Mouse (Mus musculus) left cerebral cortex, adult 2 months (tissue): ENCODE results near the gene Gm2696. TPM values are rescaled to one million over a fixed set of nuclear protein-coding genes. Genes with fewer than 3 reads are reported as not detected.

Source experiments
- DNase-seq, 2 experiments: peaks; one replicate each; pipeline ENCODE4 v3.0.0; 2021 to 2022; ENCODE audit warnings: low spot score in 2 of 2, mixed read lengths in 1 of 2; ENCODE audit errors: extremely low spot score in 1 of 2
- H3K27ac ChIP-seq: fragments of 200-600 bp; 2 replicates; pipeline ENCODE4 v1.8.1; 2022
- H3K4me3 ChIP-seq: fragments of 200-600 bp; 2 replicates; pipeline ENCODE4 v1.8.1; 2022
- CTCF ChIP-seq: fragments of 200-600 bp; IDR thresholded peaks from 2 replicates; pipeline ENCODE4 v1.8.1; 2022; ENCODE audit warnings: antibody characterized with exemption, mild to moderate bottlenecking, moderate library complexity
- intact Hi-C: fragments of 180-260 bp; cut with DNase I; formaldehyde crosslinking; loops from one replicate; pipeline ENCODE4 v1.15.1; 2025
- total RNA-seq, 2 experiments: library from RNA; stranded (reverse); gene quantifications; 2 replicates each; pipeline ENCODE4 v1.2.3; 2021

Gene Gm2696
- total RNA-seq, 2 experiments from 2014 or later: not detected

- no peak for TF ChIP-seq CTCF
- DNase-seq: no peak
- intact Hi-C loops: loop anchor here (5.0 kb wide), 1 partner anchor 63 kb away; the partner anchor contains the start of gene Gm3285
- Histone ChIP-seq H3K27ac (no peak within 1 kb of the TSS), H3K4me3 (no peak within 1 kb of the TSS)
These were observed 15.5 kb upstream of the Gm2696 start, which contains the start of gene Gm19668 for GRCm38 (mm10) chr10:77798921-77799508. TSS of gene Gm19668 (minus strand) at chr10:77799133.

GRCm38 (mm10) chr10:77804095-77804494 lies 10.4 kb upstream of the Gm2696 start:
- TF ChIP-seq CTCF: no peak

GRCm38 (mm10) chr10:77811743-77812142 lies 2.7 kb upstream of the Gm2696 start, which contains the start of gene Gm9507:
TSS of gene Gm9507 (minus strand) at chr10:77811843.
- DNase-seq: no peak
- TF ChIP-seq CTCF: no peak
- no peak within 1 kb of the TSS for H3K4me3 ChIP-seq
- intact Hi-C loops: no loop called here
- H3K27ac ChIP-seq: no peak within 1 kb of the TSS

More at GRCm38 (mm10) chr10:77804095-77804494, 10.4 kb upstream of the Gm2696 start:
- Histone ChIP-seq H3K27ac (no peak overlapping the region), H3K4me3 (no peak overlapping the region)
- no peak for DNase-seq
- intact Hi-C loops: no loop called here

GRCm38 (mm10) chr10:77815514-77815913 lies 1.0 kb downstream of the Gm2696 start:
- intact Hi-C loops: no loop called here
- peak; percentile 52 for TF ChIP-seq CTCF
- no peak overlapping the region for H3K4me3 ChIP-seq
- peak in 1 of 2 experiments; percentile 21 for DNase-seq
- no peak overlapping the region for H3K27ac ChIP-seq

- Histone ChIP-seq H3K4me3 (no peak overlapping the region), H3K27ac (no peak overlapping the region)
- no peak for TF ChIP-seq CTCF
- intact Hi-C loops: no loop called here
- DNase-seq: no peak
These were observed 4.0 kb downstream of the Gm2696 start for GRCm38 (mm10) chr10:77818523-77818922.

GRCm38 (mm10) chr10:77819203-77819602 lies 4.7 kb downstream of the Gm2696 start:
- TF ChIP-seq CTCF: no peak
- DNase-seq: no peak
- Histone ChIP-seq H3K4me3 (no peak overlapping the region), H3K27ac (no peak overlapping the region)
- intact Hi-C loops: no loop called here

GRCm38 (mm10) chr10:77826951-77827350 lies 12.5 kb downstream of the Gm2696 start, which contains the start of gene Krtap10-4:
TSS of gene Krtap10-4 (minus strand) at chr10:77827095.
- no peak within 1 kb of the TSS for H3K27ac ChIP-seq
- DNase-seq: no peak
- H3K4me3 ChIP-seq: no peak within 1 kb of the TSS
- no peak for TF ChIP-seq CTCF
- intact Hi-C loops: no loop called here

GRCm38 (mm10) chr10:77835647-77836046 lies 21.2 kb downstream of the Gm2696 start, which contains the start of gene Krtap10-10:
TSS of gene Krtap10-10 (plus strand) at chr10:77835947.
- TF ChIP-seq CTCF: no peak
- Histone ChIP-seq H3K27ac (no peak within 1 kb of the TSS), H3K4me3 (no peak within 1 kb of the TSS)
- intact Hi-C loops: no loop called here
- peak; percentile 13 to 22 for DNase-seq

- Histone ChIP-seq H3K4me3 (no peak overlapping the region), H3K27ac (no peak overlapping the region)
- intact Hi-C loops: no loop called here
- no peak for DNase-seq
- no peak for TF ChIP-seq CTCF
These were observed 24.5 kb downstream of the Gm2696 start for GRCm38 (mm10) chr10:77839006-77839405.

- no peak for TF ChIP-seq CTCF
- DNase-seq: no peak
- H3K27ac ChIP-seq: no peak within 1 kb of the TSS
- H3K4me3 ChIP-seq: no peak within 1 kb of the TSS
- intact Hi-C loops: no loop called here
These were observed 32.0 kb downstream of the Gm2696 start, which contains the start of gene Gm36176 for GRCm38 (mm10) chr10:77846503-77846902. TSS of gene Gm36176 (plus strand) at chr10:77846803.

- no peak for DNase-seq
- H3K27ac ChIP-seq: no peak overlapping the region
- TF ChIP-seq CTCF: no peak
- intact Hi-C loops: no loop called here
- no peak overlapping the region for H3K4me3 ChIP-seq
These were observed 32.5 kb downstream of the Gm2696 start for GRCm38 (mm10) chr10:77846961-77847360.

GRCm38 (mm10) chr10:77847538-77847937 lies 33.1 kb downstream of the Gm2696 start:
- H3K4me3 ChIP-seq: no peak overlapping the region
- no peak for TF ChIP-seq CTCF
- no peak for DNase-seq
- no peak overlapping the region for H3K27ac ChIP-seq
- intact Hi-C loops: no loop called here

GRCm38 (mm10) chr10:77852559-77852958 lies 38.1 kb downstream of the Gm2696 start, which contains the start of gene Gm10318:
TSS of gene Gm10318 (plus strand) at chr10:77852859.
- no peak within 1 kb of the TSS for H3K27ac ChIP-seq
- no peak within 1 kb of the TSS for H3K4me3 ChIP-seq
- TF ChIP-seq CTCF: no peak
- DNase-seq: no peak
- intact Hi-C loops: no loop called here
